Mouse (Mus musculus) megakaryocyte, adult 5-6 weeks (primary cell): ENCODE data around the gene Gc. TPM values are rescaled to one million over a fixed set of nuclear protein-coding genes. Genes with fewer than 3 reads are reported as not detected.

Experiments
- total RNA-seq, 2 experiments: library from RNA; stranded (forward) in 1 of 2; stranded (reverse) in 1 of 2; fragments of 153-499, 151-499 nt in 1 of 2; fragments of 221-1000, 200-1000 nt in 1 of 2; gene quantifications; 2 replicates each; pipeline versions ENCODE4 v1.2.3 to v1.2.4; 2015 to 2017

Gc gene
- total RNA-seq, 2 experiments from 2014 or later, result not detected

Other genes starting within 250 kb of the Gc start
- gene Npffr2, start 69.5 kb upstream of the Gc start, total RNA-seq (2015), result not detected in 2 replicates
- gene Npffr2, start 69.5 kb upstream of the Gc start, total RNA-seq (2017), result not detected in 2 replicates